Mouse (Mus musculus) A20 (cell line): ENCODE results near the gene Ece1.

Source experiments
- DNase-seq: peaks from one replicate; pipeline ENCODE4 v3.0.0-alpha.2; 2011; ENCODE audit warnings: low read depth, low spot score

The Ece1 gene

GRCm38 (mm10) chr4:137917591-137917990 lies 55.6 kb downstream of the Ece1 start:
- no peak for DNase-seq

GRCm38 (mm10) chr4:137918559-137918958 lies 56.5 kb downstream of the Ece1 start:
- no peak for DNase-seq

- DNase-seq: no peak
Measured at GRCm38 (mm10) chr4:137919116-137919515, 57.1 kb downstream of the Ece1 start.

GRCm38 (mm10) chr4:137920005-137920404 lies 58.0 kb downstream of the Ece1 start:
- DNase-seq: no peak

- no peak for DNase-seq
Measured at GRCm38 (mm10) chr4:137920500-137920961, 58.5 kb downstream of the Ece1 start.

GRCm38 (mm10) chr4:137921510-137921909 lies 59.5 kb downstream of the Ece1 start:
- DNase-seq: no peak

GRCm38 (mm10) chr4:137923052-137923451 lies 61.0 kb downstream of the Ece1 start:
- DNase-seq: no peak

GRCm38 (mm10) chr4:137925176-137925575 lies 63.1 kb downstream of the Ece1 start:
- DNase-seq: no peak

- DNase-seq: no peak
Measured at GRCm38 (mm10) chr4:137926161-137926560, 64.1 kb downstream of the Ece1 start.

- no peak for DNase-seq
Measured at GRCm38 (mm10) chr4:137927136-137927535, 65.1 kb downstream of the Ece1 start.

GRCm38 (mm10) chr4:137927741-137928535 lies 65.9 kb downstream of the Ece1 start:
- no peak for DNase-seq

- DNase-seq: no peak
Measured at GRCm38 (mm10) chr4:137928813-137929212, 66.8 kb downstream of the Ece1 start.

- no peak for DNase-seq
Measured at GRCm38 (mm10) chr4:137929341-137930016, 67.4 kb downstream of the Ece1 start.

GRCm38 (mm10) chr4:137930500-137931008 lies 68.5 kb downstream of the Ece1 start:
- no peak for DNase-seq

- no peak for DNase-seq
Measured at GRCm38 (mm10) chr4:137931009-137931757, 69.1 kb downstream of the Ece1 start.

- DNase-seq: no peak
Measured at GRCm38 (mm10) chr4:137932554-137933178, 70.6 kb downstream of the Ece1 start.

- DNase-seq: no peak
Measured at GRCm38 (mm10) chr4:137933328-137933727, 71.3 kb downstream of the Ece1 start.

- no peak for DNase-seq
Measured at GRCm38 (mm10) chr4:137936134-137936533, 74.1 kb downstream of the Ece1 start.

GRCm38 (mm10) chr4:137940061-137940460 lies 78.0 kb downstream of the Ece1 start:
- no peak for DNase-seq

- DNase-seq: no peak
Measured at GRCm38 (mm10) chr4:137941131-137941844, 79.3 kb downstream of the Ece1 start.
